Mouse (Mus musculus): ENCODE measurements around the gene Apol7e.
"Not testable (repeated sequence)": the region's sequence is repeated elsewhere in the genome, so short reads cannot be mapped to it uniquely, and the experiment has no call there.

Gene Apol7e

DNA sequence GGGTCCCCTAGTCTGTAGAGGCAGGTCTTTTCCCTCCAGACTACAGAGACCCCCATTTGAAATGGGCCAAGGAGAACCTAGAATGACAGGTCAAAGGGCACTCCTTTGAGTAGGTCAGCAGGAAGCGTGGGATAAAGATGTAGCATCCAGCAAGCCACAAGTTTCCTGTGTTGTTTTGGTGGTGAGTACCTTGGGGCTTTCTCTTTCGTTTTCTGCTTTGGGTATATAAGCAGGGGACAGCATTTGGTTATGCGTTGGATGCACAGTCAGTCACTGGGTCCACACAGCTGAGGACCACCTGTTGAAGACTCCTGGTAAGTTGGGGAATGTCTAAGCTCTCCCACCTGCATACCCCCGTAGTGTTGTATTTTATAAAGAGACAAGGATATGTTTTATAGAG lies at the start of gene Apol7e:
Gene Apol7e, plus strand, starts transcription at position 202 of the 400 bp plus-strand sequence.
- DNase-seq (ENCODE audit: low spot score in 2 of 2): not testable (repeated sequence)

DNA sequence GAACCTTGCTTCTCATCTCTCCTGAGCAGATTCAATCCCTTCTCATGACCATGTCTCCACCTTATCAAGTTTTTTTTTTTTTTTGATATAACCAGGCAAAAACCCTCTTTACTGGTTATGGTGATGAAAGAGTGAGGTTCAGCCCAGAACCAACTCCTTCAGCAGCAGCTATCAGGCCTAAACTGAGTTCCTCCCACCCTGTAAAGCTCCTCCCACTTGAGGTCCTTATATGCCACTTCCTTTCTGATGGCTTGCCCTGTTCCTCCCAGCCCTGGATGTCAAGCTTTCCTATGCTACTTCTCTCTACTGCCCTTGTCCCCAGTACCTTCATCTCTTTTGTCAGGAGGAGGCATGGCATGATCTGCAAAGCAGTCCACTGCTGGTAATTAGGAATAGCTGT lies 47.5 kb upstream of the Apol7e start:
- DNase-seq (ENCODE audit: low spot score in 2 of 2): not testable (repeated sequence)

DNA sequence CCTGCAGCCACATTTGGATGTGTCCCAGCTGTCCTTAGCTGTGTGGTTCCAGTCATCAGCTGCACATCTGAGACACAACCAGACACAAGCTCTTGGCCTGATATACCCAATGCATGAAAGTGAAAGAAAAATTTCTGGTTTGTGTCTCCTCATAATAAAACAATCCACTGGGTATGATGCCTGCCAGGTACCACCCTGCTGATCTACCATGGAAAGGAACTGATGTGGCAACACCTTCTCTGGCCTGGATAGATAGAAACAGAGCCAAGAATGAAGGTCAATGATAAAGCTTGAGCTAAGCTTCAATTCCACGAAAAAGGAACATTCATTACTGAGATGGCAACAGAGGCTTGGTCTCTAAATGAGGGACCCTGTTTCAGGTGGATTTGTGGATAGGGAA lies 38.9 kb upstream of the Apol7e start:
- not testable (repeated sequence) for DNase-seq (ENCODE audit: low spot score in 2 of 2)

DNA sequence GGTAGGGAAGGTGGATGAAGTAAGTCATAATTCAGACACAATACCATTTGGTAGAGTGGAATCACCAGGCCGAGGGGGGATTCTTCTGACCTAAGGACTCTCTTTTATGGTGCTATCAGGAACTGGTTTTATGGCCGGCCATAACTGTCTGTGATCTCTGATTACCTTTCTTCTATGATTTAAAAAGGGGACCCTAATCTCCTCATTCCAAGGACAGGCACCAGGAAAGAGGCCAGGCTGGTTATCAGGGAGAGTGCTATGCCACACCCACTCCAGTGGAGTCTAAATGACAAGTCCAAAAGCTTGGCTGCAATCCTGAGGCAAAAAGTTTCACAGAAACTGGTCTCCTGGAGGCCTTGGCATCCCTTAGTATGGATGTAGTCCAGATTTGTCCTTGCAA lies 36.8 kb upstream of the Apol7e start:
- not testable (repeated sequence) for DNase-seq (ENCODE audit: low spot score in 2 of 2)

DNA sequence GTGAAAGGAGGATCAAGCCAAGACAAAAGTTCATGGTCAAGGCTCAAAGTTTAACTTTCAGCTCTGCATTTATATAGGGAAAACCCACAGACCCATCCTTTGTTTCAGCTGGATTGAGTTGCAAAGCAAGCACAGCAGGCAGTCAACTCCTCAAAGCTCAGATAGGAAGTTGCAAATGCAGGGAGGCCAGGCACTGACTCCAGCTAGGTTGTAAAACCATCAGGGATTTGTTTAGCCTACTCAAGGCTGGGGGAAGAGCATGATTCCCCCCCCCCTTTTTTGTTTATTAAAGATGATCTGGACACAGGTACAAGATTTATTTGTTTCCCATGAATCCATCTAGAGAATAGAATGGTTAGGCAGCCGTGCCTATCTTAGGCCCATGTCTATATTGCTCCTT lies 24.6 kb upstream of the Apol7e start:
- not testable (repeated sequence) for DNase-seq (ENCODE audit: low spot score in 2 of 2)

DNA sequence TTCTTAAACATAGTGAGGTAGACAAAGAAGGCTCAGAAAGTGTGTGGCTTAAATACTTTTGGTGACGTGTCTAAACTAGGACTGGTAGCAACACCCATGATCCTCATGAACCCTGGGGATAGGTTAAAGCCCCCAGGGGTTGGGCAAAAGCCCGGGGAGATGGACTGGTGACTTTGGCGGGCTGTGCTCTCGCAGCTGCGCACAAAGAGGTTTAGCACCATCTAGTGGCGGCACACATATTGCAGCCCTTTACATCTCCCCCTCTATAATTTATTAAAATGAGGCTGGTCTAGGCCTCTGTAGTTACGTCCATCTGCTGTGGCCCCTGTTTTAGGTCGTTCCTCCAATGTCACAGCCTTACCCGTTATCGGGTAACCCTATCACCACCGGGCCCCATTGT lies 14.7 kb upstream of the Apol7e start:
- DNase-seq (ENCODE audit: low spot score in 2 of 2): peak in 1 of 2 experiments; percentile 8

DNA sequence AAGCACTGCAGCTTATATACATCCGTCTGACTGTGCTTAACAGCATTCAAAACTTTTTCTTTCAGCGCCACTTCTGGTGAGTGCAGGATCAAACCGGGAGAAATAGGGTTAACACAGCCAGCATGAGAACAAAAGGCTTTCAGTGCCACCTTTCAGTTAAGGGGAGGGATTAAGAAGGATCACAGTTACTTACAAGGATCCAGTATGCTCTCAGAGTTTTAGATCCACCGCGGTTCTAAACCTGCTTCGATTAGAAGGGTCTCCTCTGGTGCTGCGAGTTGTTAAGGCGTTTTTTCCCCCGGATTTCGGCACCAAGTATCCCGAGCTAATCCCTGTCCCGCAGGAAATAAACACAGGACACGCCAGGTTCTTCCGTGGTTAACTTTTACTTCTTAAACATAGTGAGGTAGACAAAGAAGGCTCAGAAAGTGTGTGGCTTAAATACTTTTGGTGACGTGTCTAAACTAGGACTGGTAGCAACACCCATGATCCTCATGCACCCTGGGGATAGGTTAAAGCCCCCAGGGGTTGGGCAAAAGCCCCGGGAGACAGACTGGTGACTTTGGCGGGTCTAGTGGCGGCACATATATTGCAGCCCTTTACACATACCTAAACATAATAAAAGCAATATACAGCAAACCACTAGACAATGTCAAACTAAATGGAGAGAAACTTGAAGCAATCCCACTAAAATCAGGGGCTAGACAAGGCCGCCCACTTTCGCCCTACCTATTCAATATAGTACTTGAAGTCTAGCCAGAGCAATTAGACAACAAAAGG lies 6.9 kb upstream of the Apol7e start:
- not testable (repeated sequence) for DNase-seq (ENCODE audit: low spot score in 2 of 2)

DNA sequence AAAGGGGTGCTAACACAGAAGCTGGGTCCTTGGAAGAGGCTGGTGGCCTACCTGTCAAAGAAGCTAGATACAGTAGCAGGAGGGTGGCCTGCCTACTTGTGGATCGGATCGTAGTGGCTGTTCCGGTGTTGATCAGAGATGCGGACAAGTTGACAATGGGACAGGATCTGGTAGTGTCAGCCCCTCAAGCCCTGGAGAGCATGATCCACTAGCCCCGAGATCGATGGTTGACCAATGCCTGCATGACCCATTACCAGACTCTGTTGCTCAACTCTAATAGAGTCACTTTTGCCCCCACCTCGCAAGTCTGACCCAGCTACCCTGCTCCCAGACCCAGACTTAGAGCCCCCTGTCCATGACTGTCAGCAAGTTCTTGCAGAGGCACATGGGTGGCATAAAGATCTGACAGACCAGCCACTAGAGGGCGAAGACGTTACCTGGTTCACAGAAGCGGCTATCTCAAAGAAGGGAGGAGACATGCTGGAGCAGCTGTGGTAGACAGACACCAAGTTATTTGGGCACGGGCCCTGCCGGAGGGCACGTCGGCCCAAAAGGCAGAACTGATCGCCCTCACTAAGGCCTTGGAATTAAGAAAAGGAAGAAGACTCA lies 3.9 kb upstream of the Apol7e start:
- not testable (repeated sequence) for DNase-seq (ENCODE audit: low spot score in 2 of 2)

DNA sequence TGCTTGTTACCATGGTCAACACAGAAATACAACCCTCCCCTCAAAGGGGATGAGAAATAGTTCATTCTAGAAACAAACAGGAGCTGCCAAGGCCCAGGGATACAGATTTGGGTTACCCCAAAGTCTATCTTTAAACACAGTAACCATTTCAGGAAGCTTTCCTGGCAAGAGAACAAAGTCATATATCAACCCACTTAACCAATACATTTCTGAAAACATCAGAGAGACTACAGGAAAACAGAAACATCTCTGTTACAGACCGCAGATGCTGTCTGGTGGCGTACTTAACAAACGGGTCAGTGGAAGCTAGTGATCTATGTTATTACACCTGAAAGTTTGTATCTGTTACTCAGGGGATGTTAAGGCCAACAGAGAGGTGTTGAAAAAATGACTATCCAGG lies 6.6 kb downstream of the Apol7e start:
- not testable (repeated sequence) for DNase-seq (ENCODE audit: low spot score in 2 of 2)

DNA sequence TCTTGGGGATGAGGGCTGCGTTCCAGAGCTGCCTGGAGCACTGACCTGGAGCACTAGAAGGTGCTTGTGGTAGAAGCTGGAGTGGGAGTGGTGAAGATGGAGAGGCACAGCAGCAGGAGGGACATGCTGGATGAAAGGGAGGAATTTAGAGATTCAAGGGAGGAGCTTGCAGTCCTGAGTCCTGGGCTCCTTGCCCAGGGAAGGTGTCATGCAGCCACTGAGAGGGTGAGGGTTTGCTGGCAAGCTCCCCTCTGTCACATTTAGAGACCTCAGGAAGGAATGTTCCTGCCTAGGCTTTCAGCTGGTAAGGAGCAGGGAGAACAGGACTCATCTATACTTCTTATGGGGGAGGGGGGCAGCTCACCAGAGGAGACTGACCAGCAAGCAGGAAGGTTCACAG lies 10.3 kb downstream of the Apol7e start:
- DNase-seq (ENCODE audit: low spot score in 2 of 2): not testable (repeated sequence)

DNA sequence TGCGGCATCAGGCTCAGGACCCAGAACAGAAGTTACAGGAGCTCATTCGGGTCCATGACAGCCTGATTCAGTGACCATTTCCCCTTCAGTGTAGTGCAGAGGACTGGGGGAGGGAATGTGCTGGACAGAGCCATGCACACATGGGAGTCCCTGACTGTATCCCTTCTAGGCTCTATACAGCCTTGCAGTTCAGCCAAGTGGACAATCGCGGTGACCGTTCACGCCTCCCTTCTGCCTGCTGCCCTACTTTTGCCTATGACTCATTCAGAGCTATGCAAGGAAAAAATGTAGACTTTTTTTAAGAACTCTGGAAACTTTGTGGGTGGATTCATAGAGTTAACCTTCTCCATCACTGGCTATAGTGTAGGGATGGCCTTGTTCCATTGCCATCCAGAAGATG lies 19.6 kb downstream of the Apol7e start:
- DNase-seq (ENCODE audit: low spot score in 2 of 2): not testable (repeated sequence)

DNA sequence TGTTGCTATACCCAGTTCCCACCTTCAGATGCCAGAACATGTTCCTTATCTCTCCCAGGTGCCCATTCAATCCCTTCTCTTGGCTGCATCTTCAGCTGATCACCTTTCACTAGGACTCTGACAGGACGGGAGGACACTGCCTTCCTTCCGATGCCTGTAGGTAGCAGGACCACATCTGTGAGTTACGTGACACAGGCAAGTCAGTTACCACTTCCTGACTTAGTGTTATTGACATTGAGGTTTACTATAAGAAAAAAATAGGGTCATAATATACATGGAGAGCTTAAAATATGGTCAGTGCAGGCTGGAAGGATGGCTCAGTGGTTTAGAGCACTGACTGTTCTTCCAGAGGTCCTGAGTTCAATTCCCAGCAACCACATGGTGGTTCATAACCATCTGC lies 22.9 kb downstream of the Apol7e start:
- DNase-seq (ENCODE audit: low spot score in 2 of 2): not testable (repeated sequence)

DNA sequence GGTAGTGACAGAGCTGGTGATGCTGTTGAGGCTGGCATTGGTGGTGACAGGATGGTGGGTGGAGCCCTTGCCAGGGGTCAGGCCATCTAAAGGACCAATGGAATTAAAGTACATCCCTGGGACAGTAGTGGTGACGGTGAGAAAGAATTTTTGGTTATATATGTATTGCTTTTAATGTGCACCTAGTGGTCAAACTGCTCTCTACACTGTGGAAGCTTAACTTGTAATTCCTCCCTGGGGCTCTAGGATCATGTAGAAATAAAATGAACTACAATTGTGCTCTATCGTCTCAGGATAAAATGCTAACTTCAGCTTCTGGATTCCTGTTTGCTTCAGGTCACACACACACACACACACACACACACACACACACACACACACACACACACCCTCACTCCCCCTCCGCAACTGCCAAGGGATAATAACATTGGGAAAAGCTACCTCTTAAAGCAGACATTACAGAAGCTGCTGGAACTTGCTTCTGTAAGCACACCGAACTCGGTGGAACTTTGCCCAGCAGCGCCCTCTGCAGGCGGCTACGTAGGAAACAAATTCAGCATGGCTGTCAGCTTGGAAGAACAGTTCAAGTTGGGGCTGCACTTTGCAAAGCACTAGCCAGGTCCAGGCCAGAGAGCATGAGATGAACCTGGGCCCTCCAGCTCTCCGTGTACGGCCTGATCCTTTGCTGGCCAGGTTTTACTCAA lies 25.7 kb downstream of the Apol7e start:
- not testable (repeated sequence) for DNase-seq (ENCODE audit: low spot score in 2 of 2)

DNA sequence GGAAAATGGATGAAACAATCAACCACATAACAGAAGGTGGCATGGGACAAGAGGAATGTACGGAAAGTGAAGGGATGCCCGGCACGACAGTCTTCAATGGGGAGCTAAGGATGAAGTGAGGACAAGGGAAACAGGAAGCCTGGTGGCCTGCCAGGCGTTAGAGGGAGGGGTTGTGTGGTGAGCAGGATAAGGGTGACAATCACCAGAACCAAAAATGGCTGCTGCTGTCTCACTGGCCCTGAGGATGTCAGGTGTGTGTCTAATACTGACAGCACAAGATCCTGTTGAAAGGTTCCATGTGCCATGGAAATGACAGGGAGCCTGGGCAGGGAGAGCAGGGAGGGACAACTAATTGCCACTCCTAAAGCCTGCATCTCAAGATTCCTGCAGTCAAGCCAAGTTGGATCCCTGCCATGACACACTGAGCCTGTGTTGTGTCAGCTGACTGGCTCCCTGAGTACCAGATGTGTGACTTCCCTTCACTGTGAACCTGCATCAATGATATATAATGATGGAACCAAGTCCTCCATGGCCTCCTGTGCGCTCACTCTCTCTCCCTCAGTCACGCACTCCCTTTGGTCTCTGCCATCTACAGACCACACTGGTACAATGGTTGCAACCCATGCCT lies 26.9 kb downstream of the Apol7e start:
- not testable (repeated sequence) for DNase-seq (ENCODE audit: low spot score in 2 of 2)

DNA sequence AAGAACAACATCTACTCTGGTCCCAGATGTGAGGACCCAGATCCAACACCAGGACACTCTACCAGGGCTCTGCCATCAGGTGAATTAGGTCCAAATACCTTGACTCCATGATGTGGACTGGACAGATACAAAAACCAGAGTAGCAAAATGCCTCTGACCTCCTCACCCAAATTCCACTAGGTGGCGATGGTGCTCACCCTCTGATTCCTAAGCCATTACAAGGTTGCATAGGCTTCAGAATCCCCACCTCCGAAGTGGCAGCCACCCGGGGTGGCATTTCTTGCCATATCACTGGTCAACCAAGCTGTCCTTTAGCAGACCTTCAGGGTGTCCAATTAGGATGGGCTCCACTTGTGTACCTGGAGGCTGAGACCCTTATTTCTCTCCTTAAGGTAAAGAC lies 28.5 kb downstream of the Apol7e start:
- not testable (repeated sequence) for DNase-seq (ENCODE audit: low spot score in 2 of 2)

DNA sequence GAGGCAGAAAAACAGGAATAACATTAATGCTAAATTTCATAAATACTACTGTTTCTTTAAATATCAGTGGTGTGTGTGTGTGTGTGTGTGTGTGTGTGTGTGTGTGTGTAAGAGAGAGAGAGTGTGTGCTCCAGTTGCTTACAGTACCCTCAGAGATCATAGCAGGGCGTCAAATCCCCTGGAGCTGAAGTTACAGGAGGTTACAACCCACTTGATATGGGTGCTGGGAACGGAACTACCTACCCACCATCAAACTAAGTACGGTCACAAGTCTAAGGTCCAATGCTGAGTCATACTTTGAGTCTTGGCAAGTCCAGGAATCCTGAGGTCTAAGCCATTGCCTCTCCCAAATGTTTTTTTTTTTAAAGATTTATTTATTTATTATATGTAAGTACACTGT lies 29.1 kb downstream of the Apol7e start:
- DNase-seq (ENCODE audit: low spot score in 2 of 2): not testable (repeated sequence)

DNA sequence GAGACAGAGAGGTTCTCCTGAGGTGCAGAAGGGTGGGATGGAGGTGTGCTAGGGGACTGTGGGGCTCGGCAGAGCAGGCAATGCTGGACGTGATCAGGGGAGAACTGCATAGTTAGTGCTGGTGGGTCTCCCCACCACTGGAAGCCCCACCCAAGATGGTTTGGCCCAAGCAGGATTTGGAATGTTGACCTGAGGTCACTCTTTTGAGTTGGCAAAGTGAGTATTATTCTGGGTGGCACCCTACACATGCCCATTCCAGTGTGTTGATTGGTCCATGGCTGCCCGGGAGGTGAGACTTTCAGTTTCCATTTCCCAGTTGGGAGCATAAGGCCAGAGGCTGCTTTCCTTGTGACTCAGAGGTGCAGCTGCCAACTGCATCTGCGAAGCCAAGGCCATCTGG lies 30.1 kb downstream of the Apol7e start, which contains the start of gene Apol9b:
Gene Apol9b, plus strand, starts transcription at position 301 of the 400 bp plus-strand sequence.
- not testable (repeated sequence) for DNase-seq (ENCODE audit: low spot score in 2 of 2)

DNA sequence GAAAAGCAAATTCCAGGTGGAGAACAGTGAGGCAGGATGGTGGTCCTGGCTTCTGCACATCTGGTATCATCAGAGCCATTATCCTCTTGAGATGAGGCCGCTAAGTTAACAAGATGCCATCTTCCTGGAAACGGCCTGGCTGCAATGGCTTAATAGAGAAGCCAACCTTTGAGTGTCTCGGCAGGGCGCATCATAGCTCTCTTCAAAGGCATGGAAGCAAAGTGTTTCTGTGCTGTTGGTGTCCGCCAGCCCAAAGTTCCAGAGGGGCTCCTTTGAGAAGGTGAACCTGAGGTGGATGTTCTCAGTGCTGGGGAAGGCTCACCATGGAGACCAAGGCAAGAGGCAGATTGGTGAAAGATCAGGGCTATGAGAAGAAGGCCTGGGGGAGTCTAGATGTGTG lies 32.9 kb downstream of the Apol7e start:
- DNase-seq (ENCODE audit: low spot score in 2 of 2): no peak

DNA sequence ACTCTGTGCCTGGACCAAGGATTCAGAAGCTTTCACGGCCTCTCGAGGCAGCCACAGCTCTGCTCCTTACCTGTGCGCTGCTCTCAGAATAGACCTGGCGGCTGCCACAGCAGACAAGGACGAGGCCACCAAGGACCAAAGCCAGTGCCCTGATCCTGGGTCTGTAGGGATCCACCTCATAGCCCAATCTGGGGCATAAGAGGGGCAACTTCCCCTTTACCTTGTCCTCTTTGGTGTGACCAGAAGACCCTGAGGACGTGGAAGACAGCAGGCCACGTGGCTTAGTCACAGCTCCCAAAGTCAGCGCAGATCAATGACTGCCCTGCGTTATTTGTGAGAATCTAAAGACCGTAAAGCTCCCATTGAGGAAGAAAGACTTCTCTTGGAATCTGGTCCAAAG lies 34.2 kb downstream of the Apol7e start:
- not testable (repeated sequence) for DNase-seq (ENCODE audit: low spot score in 2 of 2)

DNA sequence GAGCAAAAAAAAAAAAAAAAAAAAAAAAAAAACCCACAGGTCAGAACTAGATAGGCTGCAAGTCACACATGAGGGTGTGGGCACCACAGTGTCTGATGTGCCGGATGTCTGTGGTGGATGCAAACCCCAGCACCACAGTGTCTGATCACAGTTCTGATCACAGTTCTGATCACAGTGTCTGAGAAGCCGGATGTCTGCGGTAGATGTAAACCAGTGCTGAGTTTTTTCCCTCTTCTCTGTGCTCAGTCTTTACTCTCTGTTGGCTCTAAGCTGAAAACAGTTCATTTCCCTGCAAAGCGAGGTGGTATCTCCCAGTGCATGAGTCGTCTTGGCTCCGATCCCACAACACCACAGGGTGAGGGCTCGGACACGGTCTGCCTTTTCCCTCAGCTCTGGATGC lies 34.7 kb downstream of the Apol7e start:
- not testable (repeated sequence) for DNase-seq (ENCODE audit: low spot score in 2 of 2)

DNA sequence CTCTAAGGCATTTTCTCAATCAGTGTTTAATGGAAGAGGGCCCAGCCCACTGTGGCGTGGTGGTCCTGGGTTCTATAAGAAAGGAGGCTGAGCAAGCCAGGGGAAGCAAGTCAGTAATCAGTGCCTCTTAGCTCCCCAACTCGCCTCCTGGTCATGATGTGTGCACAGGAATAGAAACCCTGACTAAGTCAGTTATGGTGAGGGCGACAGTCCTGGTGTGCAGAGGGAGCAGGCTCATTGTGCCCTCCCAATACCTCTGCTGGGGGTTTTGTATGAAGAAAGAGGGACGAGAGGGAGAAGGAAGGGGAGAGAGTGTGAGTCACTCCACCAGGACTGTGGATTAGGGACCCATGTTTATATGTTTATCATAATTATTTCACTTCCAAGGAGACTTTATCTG lies 35.2 kb downstream of the Apol7e start:
- not testable (repeated sequence) for DNase-seq (ENCODE audit: low spot score in 2 of 2)
